Mouse (Mus musculus): ENCODE results near the gene Fuk.

- TF ChIP-seq CHD2 (IDR thresholded peaks at IDR 0.05; ENCODE audit: low read depth, low read length) (no peak), ZC3H11A (IDR thresholded peaks at IDR 0.05; ENCODE audit: borderline replicate concordance, low read depth, low read length) (no peak), ZNF384 (IDR thresholded peaks at IDR 0.05; ENCODE audit: low read depth, low read length) (no peak), MAFK (IDR thresholded peaks at IDR 0.05; ENCODE audit: insufficient read depth, low read depth, low read length) (no peak), HCFC1 (IDR thresholded peaks at IDR 0.05; ENCODE audit: borderline replicate concordance, insufficient read depth, low read length) (no peak)
Measured at GRCm38 (mm10) chr8:110847645-110848495, 54.4 kb downstream of the Fuk start.
